Mouse (Mus musculus) midbrain, embryonic 11.5 days (tissue): Measurements from ENCODE around the gene Ptprj. TPM values are rescaled to one million over a fixed set of nuclear protein-coding genes. Genes with fewer than 3 reads are reported as not detected.

Source experiments
- ATAC-seq: fragments of 200-750 bp; cut with Nextera tagmentation; 2 replicates; pipeline ENCODE4 v1.8.0; 2017; ENCODE audit warnings: moderate TSS enrichment, moderate library complexity; ENCODE audit not compliant: low FRiP score
- DNase-seq: peaks from one replicate; pipeline ENCODE4 v3.0.0; 2015; ENCODE audit warnings: low spot score; ENCODE audit errors: missing footprints
- H3K27ac ChIP-seq: fragments of 300-500 bp; sonication (generic); 2 replicates; pipeline ENCODE4 v1.5.1; 2014; ENCODE audit warnings: low read depth, low read length
- H3K27me3 ChIP-seq: fragments of 300-500 bp; sonication (generic); 2 replicates; pipeline ENCODE4 v1.6.1; 2014; ENCODE audit warnings: mild to moderate bottlenecking, low read length, moderate library complexity, mixed read lengths; ENCODE audit not compliant: control insufficient read depth, insufficient read depth
- H3K36me3 ChIP-seq: fragments of 300-500 bp; sonication (generic); 2 replicates; pipeline ENCODE4 v1.6.1; 2014; ENCODE audit warnings: mild to moderate bottlenecking, low read length, moderate library complexity, mixed read lengths; ENCODE audit not compliant: control insufficient read depth, insufficient read depth
- H3K4me1 ChIP-seq: fragments of 300-500 bp; sonication (generic); 2 replicates; pipeline ENCODE4 v1.6.1; 2014; ENCODE audit warnings: low read length; ENCODE audit not compliant: control insufficient read depth, insufficient read depth
- H3K4me2 ChIP-seq: fragments of 300-500 bp; sonication (generic); 2 replicates; pipeline ENCODE4 v1.6.1; 2014; ENCODE audit warnings: mild to moderate bottlenecking, moderate library complexity
- H3K4me3 ChIP-seq: fragments of 300-500 bp; sonication (generic); 2 replicates; pipeline ENCODE4 v1.5.1; 2014; ENCODE audit warnings: low read depth, low read length
- H3K9ac ChIP-seq: fragments of 300-500 bp; sonication (generic); 2 replicates; pipeline ENCODE4 v1.6.1; 2014; ENCODE audit warnings: low read length
- H3K9me3 ChIP-seq: fragments of 300-500 bp; sonication (generic); 2 replicates; pipeline ENCODE4 v1.6.1; 2016; ENCODE audit warnings: low read length; ENCODE audit not compliant: control insufficient read depth
- WGBS: fragments of 180-500 bp; shearing (Covaris S2); extraction: QIAGEN DNeasy Blood & Tissue Kit; methylation state at CpG from one replicate; pipeline ENCODE4 v1.1.7; 2014; 5-methylcytosine and 5-hydroxymethylcytosine counted together
- polyA plus RNA-seq: library from polyadenylated mRNA; unstranded; fragments of >200 nt; fragmentation: Nextera tagmentation; extraction: Ambion mirVana; gene quantifications from 2 replicates; pipeline ENCODE4 v1.2.1, GENCODE M21; 2014

Ptprj gene
- polyA plus RNA-seq, 1 experiment from 2014 or later, result 2.9 TPM

DNA sequence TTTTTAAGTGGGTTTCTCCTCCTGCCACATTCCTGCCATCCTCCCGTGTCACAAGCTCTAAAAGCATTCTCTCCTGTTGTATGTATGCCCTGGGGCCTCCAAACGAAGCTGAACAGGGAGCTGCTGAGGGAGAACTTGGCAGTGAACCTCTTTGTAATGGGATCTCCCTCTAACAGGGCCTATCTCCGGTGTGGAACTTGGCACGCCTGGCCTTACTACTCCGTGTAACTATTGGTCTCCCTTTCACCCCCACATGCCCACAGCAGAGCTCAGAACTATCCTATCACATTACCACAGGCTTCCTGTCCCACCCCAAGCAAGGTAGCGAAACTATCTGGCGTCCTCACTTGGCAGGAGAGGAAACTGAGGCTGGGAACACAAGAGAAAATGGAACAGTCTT, 14.4 kb downstream of the Ptprj start:
- H3K27me3 ChIP-seq, result no peaks in the 10 kb centered on the region
- no peak overlapping the region for H3K9ac ChIP-seq
- no peaks in the 10 kb centered on the region for H3K9me3 ChIP-seq
- H3K4me1 ChIP-seq, result no peaks in the 10 kb centered on the region
- no peaks in the 10 kb centered on the region for H3K36me3 ChIP-seq
- no peak for ATAC-seq
- WGBS, result 82% methylated on average over 7 of the region's 7 CpGs
- no peak overlapping the region for H3K27ac ChIP-seq
- H3K4me3 ChIP-seq, result no peak overlapping the region
- H3K4me2 ChIP-seq, result no peak overlapping the region
- DNase-seq, result no peak

DNA sequence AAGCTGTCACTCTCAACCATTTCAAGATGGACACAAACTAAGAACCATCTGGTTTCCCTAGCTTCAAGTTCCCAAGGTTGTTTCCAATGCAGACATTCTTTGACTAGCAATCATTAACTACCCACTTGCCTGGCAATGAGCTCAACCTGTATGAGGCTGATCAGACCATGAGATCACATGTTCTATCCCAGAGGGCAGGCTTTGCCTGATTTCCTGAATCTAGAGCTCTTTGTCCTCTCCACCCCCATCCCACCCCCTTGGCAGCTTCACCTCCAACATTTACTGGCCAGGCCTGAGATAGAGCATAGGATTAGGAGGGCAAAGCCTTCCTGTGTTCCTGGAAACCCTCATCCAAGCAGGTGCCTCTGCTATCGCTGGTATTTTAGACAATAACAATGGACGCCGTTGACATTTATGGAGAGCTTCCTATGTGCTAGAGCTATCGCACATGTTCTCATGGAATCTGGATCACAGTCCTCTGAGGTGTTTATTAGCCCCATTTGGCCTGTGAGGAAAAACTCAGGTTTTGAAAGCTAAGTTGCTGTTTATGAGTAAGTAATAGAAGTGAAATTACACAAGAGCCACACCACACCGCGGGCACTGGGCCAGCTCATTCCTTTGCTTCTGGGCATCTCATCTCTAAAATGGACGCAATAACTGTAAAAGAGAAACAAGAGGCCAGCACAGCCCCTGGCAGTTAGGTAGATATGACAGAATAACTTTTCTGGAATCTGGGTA, 15.1 kb downstream of the Ptprj start:
- Histone ChIP-seq H3K9me3 (no peaks in the 10 kb centered on the region), H3K4me3 (no peak overlapping the region), H3K27ac (no peak overlapping the region), H3K4me1 (no peaks in the 10 kb centered on the region), H3K27me3 (no peaks in the 10 kb centered on the region), H3K4me2 (no peak overlapping the region), H3K9ac (no peak overlapping the region), H3K36me3 (no peaks in the 10 kb centered on the region)
- WGBS, result 93% methylated on average over 7 of the region's 7 CpGs
- ATAC-seq (no peak), DNase-seq (no peak)

GRCm38 (mm10) chr2:90564552-90564951, 15.9 kb downstream of the Ptprj start:
- ATAC-seq (no peak), DNase-seq (no peak)
- Histone ChIP-seq H3K4me3 (no peak overlapping the region), H3K27ac (no peak overlapping the region), H3K36me3 (no peaks in the 10 kb centered on the region), H3K27me3 (no peaks in the 10 kb centered on the region), H3K4me2 (no peak overlapping the region), H3K9ac (no peak overlapping the region), H3K4me1 (0 out of 2 replicates have a peak, but pooled peaks cover 2% of the 10 kb centered on the region), H3K9me3 (no peaks in the 10 kb centered on the region)
- 89% methylated on average over 8 of the region's 8 CpGs for WGBS

DNA sequence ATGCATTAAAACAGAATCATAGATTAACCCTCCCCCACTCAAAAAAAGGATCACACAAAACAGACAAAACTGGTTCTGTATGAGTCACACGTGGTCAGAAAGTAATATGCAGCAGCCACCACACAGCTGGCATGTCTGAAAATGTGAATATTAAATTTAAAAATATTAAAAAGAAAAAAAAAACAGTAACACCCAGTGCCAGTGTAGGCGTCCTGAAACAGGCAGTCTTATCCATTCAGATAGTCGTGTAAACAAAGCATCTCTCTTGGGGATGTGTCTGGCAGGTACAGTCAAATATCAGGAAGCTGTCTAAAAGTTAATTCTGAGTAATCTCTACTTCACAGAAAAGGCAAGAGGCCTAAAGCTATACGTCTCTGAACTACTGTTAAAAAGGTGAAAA, 17.3 kb downstream of the Ptprj start:
- no peak overlapping the region for H3K9ac ChIP-seq
- no peak for DNase-seq
- H3K27ac ChIP-seq, result no peak overlapping the region
- no peak overlapping the region for H3K4me2 ChIP-seq
- H3K27me3 ChIP-seq, result no peaks in the 10 kb centered on the region
- 80% methylated on average over 4 of the region's 4 CpGs for WGBS
- no peaks in the 10 kb centered on the region for H3K9me3 ChIP-seq
- no peaks in the 10 kb centered on the region for H3K36me3 ChIP-seq
- no peak overlapping the region for H3K4me3 ChIP-seq
- ATAC-seq, result no peak
- 0 out of 2 replicates have a peak, but pooled peaks cover 2% of the 10 kb centered on the region for H3K4me1 ChIP-seq

DNA sequence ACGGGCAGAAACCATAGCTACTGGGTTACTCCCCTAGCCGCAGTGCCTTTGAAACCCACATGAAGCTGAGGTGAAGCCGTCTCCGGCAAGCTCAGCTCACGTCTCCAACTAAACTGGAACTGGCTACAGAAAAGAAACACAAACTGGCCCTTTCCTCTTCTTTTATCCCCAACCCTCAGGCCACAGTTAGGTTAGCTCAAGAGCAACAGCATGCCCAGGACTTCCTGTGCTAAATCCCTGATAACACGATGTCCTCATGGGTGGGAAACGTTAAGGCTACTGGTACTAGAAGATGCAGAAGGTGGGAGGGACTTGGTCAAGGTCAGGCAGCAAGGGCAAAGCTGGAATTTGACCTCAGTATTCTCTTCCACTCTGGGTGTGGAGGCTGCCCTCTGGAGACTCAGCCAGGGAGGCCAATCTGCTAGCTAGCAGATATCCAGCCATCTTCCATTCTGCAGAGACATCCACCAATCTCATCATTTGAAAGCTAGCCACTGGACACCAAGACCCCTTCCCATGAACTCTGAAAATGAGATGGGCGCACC, 18.2 kb downstream of the Ptprj start:
- WGBS, result 81% methylated on average over 8 of the region's 8 CpGs
- Histone ChIP-seq H3K4me1 (0 out of 2 replicates have a peak, but pooled peaks cover 2% of the 10 kb centered on the region), H3K4me3 (no peak overlapping the region), H3K27ac (no peak overlapping the region), H3K9me3 (no peaks in the 10 kb centered on the region), H3K4me2 (no peak overlapping the region), H3K27me3 (no peaks in the 10 kb centered on the region), H3K9ac (no peak overlapping the region), H3K36me3 (no peaks in the 10 kb centered on the region)
- ATAC-seq, result no peak
- DNase-seq, result no peak

DNA sequence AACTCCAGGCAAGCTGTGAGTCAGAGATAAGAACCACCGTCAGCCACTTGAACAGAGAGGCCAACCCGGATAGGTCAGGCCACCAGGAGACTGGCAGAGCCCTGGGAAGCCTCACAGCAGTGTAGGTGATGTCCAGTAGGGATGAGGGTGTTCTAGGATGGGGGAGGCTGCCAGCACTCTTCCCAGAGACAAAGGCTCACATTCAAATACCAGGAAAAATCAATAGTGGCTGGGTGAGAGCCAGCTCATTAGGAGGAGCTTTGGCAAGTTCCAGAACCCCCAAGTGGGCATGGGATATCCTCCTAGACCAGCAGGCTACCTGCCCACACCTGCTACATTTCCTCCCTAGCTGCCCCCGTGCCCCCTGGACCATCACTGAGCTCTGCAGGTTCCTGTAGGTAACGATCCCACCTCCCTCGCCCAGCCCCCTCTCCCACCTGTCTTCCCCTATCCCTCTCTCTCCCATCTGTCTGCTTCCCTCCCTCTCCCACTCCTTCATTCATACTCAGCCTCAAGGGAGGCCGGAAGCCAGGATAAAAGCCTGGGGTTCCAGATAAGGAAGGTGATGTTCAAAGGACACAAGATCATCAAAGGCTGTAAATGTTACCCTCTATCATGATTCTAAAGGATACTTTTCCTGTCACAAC, 20.1 kb downstream of the Ptprj start:
- no peak overlapping the region for H3K4me3 ChIP-seq
- H3K27me3 ChIP-seq, result no peaks in the 10 kb centered on the region
- DNase-seq, result no peak
- peak; percentile 59; the same call in 1 of the 2 replicates for ATAC-seq
- no peak overlapping the region for H3K27ac ChIP-seq
- H3K4me1 ChIP-seq, result 0 out of 2 replicates have a peak, but pooled peaks cover 2% of the 10 kb centered on the region
- H3K9me3 ChIP-seq, result no peaks in the 10 kb centered on the region
- no peak overlapping the region for H3K4me2 ChIP-seq
- 55% methylated on average over 6 of the region's 6 CpGs for WGBS
- no peaks in the 10 kb centered on the region for H3K36me3 ChIP-seq
- H3K9ac ChIP-seq, result no peak overlapping the region

DNA sequence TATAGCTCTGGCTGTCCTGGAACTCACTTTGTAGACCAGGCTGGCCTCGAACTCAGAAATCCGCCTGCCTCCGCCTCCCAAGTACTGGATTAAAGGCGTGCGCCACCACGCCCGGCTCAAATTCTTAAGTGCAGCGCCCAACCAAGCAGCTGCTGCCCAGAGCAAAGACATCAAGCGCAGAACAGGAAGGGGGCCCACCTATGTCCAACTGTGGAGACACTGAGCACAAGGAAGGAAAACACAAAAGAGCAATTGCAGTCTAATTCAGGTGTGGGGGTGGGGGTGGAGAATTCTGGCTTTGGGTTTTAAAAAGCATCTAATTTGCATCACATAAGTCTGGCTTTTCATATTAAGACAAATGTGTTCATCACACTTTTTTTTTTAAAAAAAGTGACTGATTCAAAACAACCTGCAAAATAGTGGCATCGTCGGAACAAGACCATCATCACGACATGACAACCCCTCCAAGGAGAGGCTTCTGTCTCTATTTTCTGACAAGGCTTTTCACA, 20.7 kb downstream of the Ptprj start:
- ATAC-seq (no peak), DNase-seq (no peak)
- H3K9ac ChIP-seq, result no peak overlapping the region
- 0 out of 2 replicates have a peak, but pooled peaks cover 2% of the 10 kb centered on the region for H3K4me1 ChIP-seq
- H3K9me3 ChIP-seq, result no peaks in the 10 kb centered on the region
- no peaks in the 10 kb centered on the region for H3K27me3 ChIP-seq
- H3K36me3 ChIP-seq, result no peaks in the 10 kb centered on the region
- H3K4me3 ChIP-seq, result no peak overlapping the region
- no peak overlapping the region for H3K4me2 ChIP-seq
- WGBS, result 83% methylated on average over 12 of the region's 12 CpGs
- no peak overlapping the region for H3K27ac ChIP-seq

DNA sequence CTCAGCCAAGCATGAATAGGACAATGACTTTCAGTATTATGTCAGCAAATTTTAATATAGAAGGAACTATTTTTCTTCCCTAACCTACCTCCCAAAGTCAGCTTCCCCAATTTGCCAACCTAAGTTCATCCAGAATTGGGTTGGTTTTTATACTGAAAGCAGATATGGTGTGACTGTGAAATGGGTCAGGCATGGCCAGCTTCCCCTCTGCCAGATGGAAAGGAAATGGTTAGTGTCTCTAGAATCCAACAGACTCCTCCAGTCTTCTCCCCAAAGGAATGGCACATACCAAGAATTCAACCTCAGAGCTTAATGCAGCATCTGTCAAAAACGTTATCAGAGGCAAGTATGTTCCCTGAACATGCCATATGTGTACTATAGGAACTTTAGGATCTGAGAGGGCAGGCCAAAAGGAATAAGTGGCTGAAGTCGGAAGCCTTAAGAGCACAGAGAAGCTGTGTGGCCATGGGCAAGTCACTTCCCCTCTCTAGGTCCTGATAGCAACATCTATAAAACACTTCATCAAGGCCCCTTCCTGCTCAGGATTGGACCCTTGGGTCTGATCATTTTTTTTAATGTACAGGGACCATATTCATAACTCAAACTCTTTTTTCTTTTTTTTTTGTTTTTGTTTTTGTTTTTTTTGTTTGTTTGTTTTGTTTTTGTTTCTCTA, 21.3 kb downstream of the Ptprj start:
- H3K4me3 ChIP-seq, result no peak overlapping the region
- no peaks in the 10 kb centered on the region for H3K36me3 ChIP-seq
- no peak overlapping the region for H3K27ac ChIP-seq
- 85% methylated on average over 2 of the region's 2 CpGs for WGBS
- no peaks in the 10 kb centered on the region for H3K9me3 ChIP-seq
- H3K4me1 ChIP-seq, result 0 out of 2 replicates have a peak, but pooled peaks cover 2% of the 10 kb centered on the region
- no peak overlapping the region for H3K9ac ChIP-seq
- no peak for DNase-seq
- ATAC-seq, result no peak
- H3K4me2 ChIP-seq, result no peak overlapping the region
- H3K27me3 ChIP-seq, result no peaks in the 10 kb centered on the region
